ENCODE assay signal across 25 mouse cellular contexts in the genomic region with DNA sequence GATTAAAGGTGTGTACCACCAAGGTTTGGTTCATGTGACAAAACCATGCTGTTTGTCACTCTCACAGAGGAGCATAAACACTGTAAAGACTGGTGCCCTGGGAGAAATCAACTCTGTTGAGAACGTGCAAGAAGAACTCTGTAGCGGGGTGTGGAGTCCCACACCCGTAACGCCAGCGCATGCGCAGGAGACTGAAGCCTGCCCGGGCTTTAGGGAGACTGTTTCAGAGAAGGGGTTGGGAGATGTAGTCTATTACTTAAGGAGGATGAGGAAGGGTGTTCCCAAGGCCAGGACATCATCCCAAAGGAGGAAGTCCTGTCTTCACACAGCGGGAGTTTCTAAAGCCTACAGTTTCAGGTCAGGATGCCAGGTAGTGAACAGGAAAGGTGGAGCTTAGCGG. TPM values are rescaled to one million over a fixed set of nuclear protein-coding genes. Genes with fewer than 3 reads are reported as not detected.
"Had no signal": no experiment of that assay in that cellular context is flagged by ENCODE, and none has a peak within 500 bp of the region (broad histone marks: within the 10 kb centered on the region; RNA-seq: fewer than 3 reads in every experiment).

No protein-coding gene starts in this region.

- H3K36me3 ChIP-seq: embryonic facial prominence, embryonic 10.5 days; embryonic facial prominence, embryonic 12.5 days; embryonic facial prominence, embryonic 13.5 days; embryonic facial prominence, embryonic 15.5 days; forebrain, embryonic 10.5 days; forebrain, embryonic 12.5 days; forebrain, embryonic 15.5 days had no signal

- H3K27me3 ChIP-seq: embryonic facial prominence, embryonic 12.5 days; embryonic facial prominence, embryonic 13.5 days; embryonic facial prominence, embryonic 15.5 days; forebrain, embryonic 12.5 days; forebrain, embryonic 13.5 days; forebrain, embryonic 15.5 days had no signal

- H3K4me3 ChIP-seq: embryonic facial prominence, embryonic 10.5 days; embryonic facial prominence, embryonic 12.5 days; embryonic facial prominence, embryonic 13.5 days; embryonic facial prominence, embryonic 15.5 days; erythroblast, embryonic 14.5 days; forebrain, embryonic 10.5 days; forebrain, embryonic 12.5 days; forebrain, embryonic 13.5 days; forebrain, embryonic 15.5 days; gastrocnemius, adult 2 months; heart, adult 2 months had no signal

- H3K4me1 ChIP-seq: embryonic facial prominence, embryonic 12.5 days; embryonic facial prominence, embryonic 13.5 days; embryonic facial prominence, embryonic 15.5 days; forebrain, embryonic 10.5 days; forebrain, embryonic 12.5 days; forebrain, embryonic 13.5 days; forebrain, embryonic 15.5 days had no signal

- H3K27ac ChIP-seq: embryonic facial prominence, embryonic 10.5 days; embryonic facial prominence, embryonic 12.5 days; embryonic facial prominence, embryonic 13.5 days; embryonic facial prominence, embryonic 15.5 days; forebrain, embryonic 10.5 days; forebrain, embryonic 12.5 days; forebrain, embryonic 13.5 days; forebrain, embryonic 15.5 days; heart, adult 2 months had no signal

- DNase-seq: cerebellum, adult 8-10 months; cerebellum, adult 9-10 months; cerebellum, adult 9-11 months; cerebellum, postnatal 10 days; cerebellum, postnatal 14 days; cerebellum, postnatal 25 days; cerebellum, postnatal 36 days; embryo, embryonic 11 days; forebrain, postnatal 0 days; gastrocnemius, adult 2 months; gastrocnemius, postnatal 10 days; gastrocnemius, postnatal 14 days; gastrocnemius, postnatal 25 days; gastrocnemius, postnatal 36 days; heart, adult 18-20 months; heart, adult 2 months had no signal

RNA-seq across cellular contexts. Expression of gene Pecam1, which starts 51.3 kb away (rescaled TPM):
- polyA plus RNA-seq: erythroblast, embryonic 14.5 days had no signal

RNA-seq across cellular contexts. Expression of gene Milr1, which starts 51.9 kb away (rescaled TPM):
- total RNA-seq: forebrain, postnatal 0 days; gastrocnemius, adult 2 months; gastrocnemius, postnatal 25 days had no signal
- polyA plus RNA-seq: erythroblast, embryonic 14.5 days had no signal
